Mouse (Mus musculus) limb, embryonic 11.5 days (tissue): ENCODE measurements at regions not wholly inside any gene's neighbourhood (a gene's known extent, or its start where the extent isn't known, plus 50 kb on each side); places are given as distances from the start of the nearest gene placed in this dataset.

ENCODE experiments used
- ATAC-seq: fragments of 200-750 bp; cut with Nextera tagmentation; 2 replicates; pipeline ENCODE4 v1.8.0; 2017; ENCODE audit warnings: low read depth; ENCODE audit not compliant: insufficient number of reproducible peaks, low FRiP score, low TSS enrichment
- DNase-seq: peaks from one replicate; pipeline ENCODE4 v3.0.0-alpha.2; 2015; ENCODE audit warnings: low spot score
- H3K27ac ChIP-seq: fragments of 300-500 bp; sonication (generic); replicated peaks from 2 replicates; pipeline ENCODE4 v1.5.1; 2014; ENCODE audit warnings: low read depth, mild to moderate bottlenecking, low read length
- H3K27me3 ChIP-seq: fragments of 300-500 bp; sonication (generic); 2 replicates; pipeline ENCODE4 v1.6.1; 2014; ENCODE audit warnings: mild to moderate bottlenecking, low read length, mixed read lengths; ENCODE audit not compliant: control insufficient read depth, insufficient read depth
- H3K36me3 ChIP-seq: fragments of 300-500 bp; sonication (generic); 2 replicates; pipeline ENCODE4 v1.6.1; 2014; ENCODE audit warnings: mild to moderate bottlenecking, low read length, moderate library complexity, mixed read lengths; ENCODE audit not compliant: control insufficient read depth, insufficient read depth
- H3K4me1 ChIP-seq: fragments of 300-500 bp; sonication (generic); 2 replicates; pipeline ENCODE4 v1.6.1; 2014; ENCODE audit warnings: low read length, mixed read lengths; ENCODE audit not compliant: control insufficient read depth, insufficient read depth
- H3K4me2 ChIP-seq: fragments of 300-500 bp; sonication (generic); 2 replicates; pipeline ENCODE4 v1.6.1; 2014; ENCODE audit warnings: low read depth, mild to moderate bottlenecking, moderate library complexity; ENCODE audit not compliant: severe bottlenecking
- H3K4me3 ChIP-seq: fragments of 300-500 bp; sonication (generic); 2 replicates; pipeline ENCODE4 v1.5.1; 2014; ENCODE audit warnings: low read depth, low read length
- H3K9ac ChIP-seq: fragments of 300-500 bp; sonication (generic); 2 replicates; pipeline ENCODE4 v1.6.1; 2014; ENCODE audit warnings: mild to moderate bottlenecking, low read length
- H3K9me3 ChIP-seq: fragments of 300-500 bp; sonication (generic); 2 replicates; pipeline ENCODE4 v1.6.1; 2016; ENCODE audit warnings: low read length; ENCODE audit not compliant: control insufficient read depth
- WGBS: fragments of 180-500 bp; shearing (Covaris S2); extraction: QIAGEN DNeasy Blood & Tissue Kit; methylation state at CpG from one replicate; pipeline ENCODE4 v1.1.7; 2014; 5-methylcytosine and 5-hydroxymethylcytosine counted together

- H3K4me2 ChIP-seq = no peak overlapping the region
- ATAC-seq (no peak), DNase-seq (no peak)
- no peaks in the 10 kb centered on the region for H3K4me1 ChIP-seq
- no peaks in the 10 kb centered on the region for H3K27me3 ChIP-seq
- H3K9me3 ChIP-seq = no peaks in the 10 kb centered on the region
- H3K27ac ChIP-seq = no peak overlapping the region
- no peak overlapping the region for H3K4me3 ChIP-seq
- no peaks in the 10 kb centered on the region for H3K36me3 ChIP-seq
- H3K9ac ChIP-seq = no peak overlapping the region
Observed at GRCm38 (mm10) chr7:58557535-58557934, 98.4 kb upstream of the Atp10a start.

GRCm38 (mm10) chr7:58568807-58569206, 87.2 kb upstream of the Atp10a start:
- Histone ChIP-seq H3K27ac (no peak overlapping the region), H3K9me3 (no peaks in the 10 kb centered on the region), H3K4me1 (no peaks in the 10 kb centered on the region), H3K4me2 (no peak overlapping the region), H3K27me3 (no peaks in the 10 kb centered on the region), H3K9ac (no peak overlapping the region), H3K4me3 (no peak overlapping the region), H3K36me3 (no peaks in the 10 kb centered on the region)
- no peak for DNase-seq
- WGBS = 70% methylated on average over 2 of the region's 2 CpGs
- no peak for ATAC-seq

- ATAC-seq (peak; percentile 39; the same call in 1 of the 2 replicates), DNase-seq (peak; percentile 66)
- no peak overlapping the region for H3K4me2 ChIP-seq
- no peaks in the 10 kb centered on the region for H3K9me3 ChIP-seq
- no peaks in the 10 kb centered on the region for H3K36me3 ChIP-seq
- no peak overlapping the region for H3K9ac ChIP-seq
- no peaks in the 10 kb centered on the region for H3K27me3 ChIP-seq
- H3K4me3 ChIP-seq = no peak overlapping the region
- H3K4me1 ChIP-seq = no peaks in the 10 kb centered on the region
- H3K27ac ChIP-seq = no peak overlapping the region
- WGBS = 24% methylated on average over 4 of the region's 4 CpGs
Observed at GRCm38 (mm10) chr7:58584241-58584820, 71.6 kb upstream of the Atp10a start.

- WGBS = 72% methylated on average over 3 of the region's 3 CpGs
- DNase-seq = no peak
- no peak overlapping the region for H3K4me3 ChIP-seq
- ATAC-seq = no peak
- no peaks in the 10 kb centered on the region for H3K27me3 ChIP-seq
- no peaks in the 10 kb centered on the region for H3K9me3 ChIP-seq
- no peak overlapping the region for H3K9ac ChIP-seq
- no peak overlapping the region for H3K27ac ChIP-seq
- H3K4me1 ChIP-seq = no peaks in the 10 kb centered on the region
- no peaks in the 10 kb centered on the region for H3K36me3 ChIP-seq
- no peak overlapping the region for H3K4me2 ChIP-seq
Observed at GRCm38 (mm10) chr7:58585626-58586256, 70.2 kb upstream of the Atp10a start.

GRCm38 (mm10) chr7:58595951-58596350, 60.0 kb upstream of the Atp10a start:
- DNase-seq (no peak), ATAC-seq (no peak)
- Histone ChIP-seq H3K9me3 (no peaks in the 10 kb centered on the region), H3K36me3 (no peaks in the 10 kb centered on the region), H3K4me2 (no peak overlapping the region), H3K27ac (no peak overlapping the region), H3K4me3 (no peak overlapping the region), H3K9ac (no peak overlapping the region), H3K27me3 (no peaks in the 10 kb centered on the region), H3K4me1 (no peaks in the 10 kb centered on the region)
- WGBS = 68% methylated on average over 1 of the region's 1 CpGs
